Mouse (Mus musculus): ENCODE results near the gene Dgkh. TPM values are rescaled to one million over a fixed set of nuclear protein-coding genes. Genes with fewer than 3 reads are reported as not detected.
"Not testable (repeated sequence)": the region's sequence is repeated elsewhere in the genome, so short reads cannot be mapped to it uniquely, and the experiment has no call there.

Dgkh gene
- total RNA-seq, 2 experiments from 2014 or later, result 10.5 to 12.3 TPM

GRCm38 (mm10) chr14:78559042-78559441, 173.5 kb downstream of the Dgkh start:
- intact Hi-C loops (cut with DNase I), result no loop called here
- DNase-seq, result no peak

- intact Hi-C loops (cut with DNase I); DNase-seq: not testable (repeated sequence)
Measured at GRCm38 (mm10) chr14:78554830-78555229, 177.7 kb downstream of the Dgkh start.

- intact Hi-C loops (cut with DNase I), result no loop called here
- no peak for DNase-seq
Measured at GRCm38 (mm10) chr14:78553661-78554060, 178.9 kb downstream of the Dgkh start.

GRCm38 (mm10) chr14:78548807-78549206, 183.8 kb downstream of the Dgkh start:
- intact Hi-C loops (cut with DNase I), result no loop called here
- peak; percentile 24 to 32 for DNase-seq

- DNase-seq, result no peak
- intact Hi-C loops (cut with DNase I), result no loop called here
Measured at GRCm38 (mm10) chr14:78541319-78541718, 191.3 kb downstream of the Dgkh start.

- intact Hi-C loops (cut with DNase I), result no loop called here
- DNase-seq, result no peak
Measured at GRCm38 (mm10) chr14:78539821-78540220, 192.8 kb downstream of the Dgkh start.

- intact Hi-C loops (cut with DNase I), result no loop called here
- DNase-seq, result peak in 1 of 2 experiments; percentile 31
Measured at GRCm38 (mm10) chr14:78538572-78539320, 193.8 kb downstream of the Dgkh start.

GRCm38 (mm10) chr14:78537551-78537950, 195.0 kb downstream of the Dgkh start:
- intact Hi-C loops (cut with DNase I), result no loop called here
- no peak for DNase-seq

GRCm38 (mm10) chr14:78536281-78537165, 196.1 kb downstream of the Dgkh start, which contains the start of gene Akap11:
TSS of gene Akap11 (minus strand) at chr14:78536808.
- intact Hi-C loops (cut with DNase I), result no loop called here
- DNase-seq, result peak; percentile 92 to 93

- intact Hi-C loops (cut with DNase I), result no loop called here
- DNase-seq, result no peak
Measured at GRCm38 (mm10) chr14:78535366-78535765, 197.2 kb downstream of the Dgkh start.

GRCm38 (mm10) chr14:78534651-78535050, 197.9 kb downstream of the Dgkh start:
- no peak for DNase-seq
- intact Hi-C loops (cut with DNase I), result loop anchor here (5.0 kb wide), 1 partner anchor 48 kb away; no protein-coding TSS in a partner anchor

- DNase-seq, result no peak
- intact Hi-C loops (cut with DNase I), result loop anchor here (5.0 kb wide), 1 partner anchor 49 kb away; no protein-coding TSS in a partner anchor
Measured at GRCm38 (mm10) chr14:78533701-78534100, 198.9 kb downstream of the Dgkh start.

- no peak for DNase-seq
- intact Hi-C loops (cut with DNase I), result loop anchor here (5.0 kb wide), 1 partner anchor 50 kb away; no protein-coding TSS in a partner anchor
Measured at GRCm38 (mm10) chr14:78532345-78532744, 200.2 kb downstream of the Dgkh start.

GRCm38 (mm10) chr14:78530256-78530655, 202.3 kb downstream of the Dgkh start:
- no peak for DNase-seq
- intact Hi-C loops (cut with DNase I), result loop anchor here (5.0 kb wide), 1 partner anchor 52 kb away; no protein-coding TSS in a partner anchor

- intact Hi-C loops (cut with DNase I), result no loop called here
- DNase-seq, result no peak
Measured at GRCm38 (mm10) chr14:78528461-78529425, 203.8 kb downstream of the Dgkh start.

- DNase-seq, result no peak
- intact Hi-C loops (cut with DNase I), result no loop called here
Measured at GRCm38 (mm10) chr14:78526907-78527306, 205.7 kb downstream of the Dgkh start.

GRCm38 (mm10) chr14:78526475-78526874, 206.1 kb downstream of the Dgkh start:
- intact Hi-C loops (cut with DNase I), result no loop called here
- no peak for DNase-seq

GRCm38 (mm10) chr14:78525611-78526457, 206.7 kb downstream of the Dgkh start:
- intact Hi-C loops (cut with DNase I), result no loop called here

GRCm38 (mm10) chr14:78525059-78525458, 207.5 kb downstream of the Dgkh start:
- intact Hi-C loops (cut with DNase I), result no loop called here
- DNase-seq, result no peak

More at GRCm38 (mm10) chr14:78525611-78526457, 206.7 kb downstream of the Dgkh start:
- DNase-seq, result no peak

Measured in heart, postnatal 14 days (tissue).